29 mouse cellular contexts compared by ENCODE assay signal in the genomic region with DNA sequence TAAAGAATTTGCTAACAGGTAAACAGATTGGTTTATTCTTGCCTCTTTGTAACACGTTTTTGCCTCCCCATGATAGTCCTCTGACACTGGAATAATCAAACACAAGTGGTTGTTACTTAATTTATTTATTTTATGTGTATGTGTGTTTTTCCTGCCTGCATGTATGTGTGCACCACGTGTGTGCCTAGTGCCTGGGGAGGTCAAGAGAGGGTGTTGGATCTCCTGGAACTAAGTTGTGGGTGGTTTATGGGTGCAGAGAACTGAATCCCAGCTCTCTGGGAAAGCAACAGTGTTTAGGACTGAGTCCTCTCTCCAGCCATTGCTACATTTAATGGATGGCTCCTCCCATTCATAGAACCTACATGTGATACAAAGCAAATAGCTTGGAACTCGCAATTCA.
"Had no signal": no experiment of that assay in that cellular context is flagged by ENCODE, and none has a peak within 500 bp of the region (broad histone marks: within the 10 kb centered on the region; RNA-seq: fewer than 3 reads in every experiment).

No protein-coding gene starts in this region.

- H3K4me2 ChIP-seq: limb, embryonic 12.5 days; limb, embryonic 13.5 days; limb, embryonic 15.5 days; liver, embryonic 11.5 days; liver, embryonic 12.5 days; liver, embryonic 13.5 days; liver, embryonic 15.5 days; lung, embryonic 14.5 days; lung, embryonic 15.5 days; midbrain, embryonic 12.5 days; midbrain, embryonic 13.5 days; midbrain, embryonic 15.5 days; neural tube, embryonic 12.5 days had no signal

- H3K4me1 ChIP-seq: limb, embryonic 12.5 days; liver, embryonic 12.5 days; liver, embryonic 13.5 days; liver, embryonic 15.5 days; lung, embryonic 15.5 days; megakaryocyte, embryonic 14.5 days; midbrain, embryonic 10.5 days; midbrain, embryonic 13.5 days; midbrain, embryonic 15.5 days; neural tube, embryonic 12.5 days had no signal

- H3K4me3 ChIP-seq: limb, embryonic 10.5 days; limb, embryonic 12.5 days; limb, embryonic 13.5 days; limb, embryonic 15.5 days; liver, embryonic 12.5 days; liver, embryonic 13.5 days; liver, embryonic 15.5 days; lung, embryonic 15.5 days; megakaryocyte, embryonic 14.5 days; midbrain, embryonic 10.5 days; midbrain, embryonic 12.5 days; midbrain, embryonic 13.5 days; midbrain, embryonic 15.5 days; myocyte; neural tube, embryonic 12.5 days had no signal

- H3K27me3 ChIP-seq: limb, embryonic 12.5 days; limb, embryonic 13.5 days; limb, embryonic 15.5 days; liver, embryonic 12.5 days; liver, embryonic 13.5 days; liver, embryonic 15.5 days; lung, embryonic 15.5 days; megakaryocyte, embryonic 14.5 days; midbrain, embryonic 12.5 days; midbrain, embryonic 13.5 days; midbrain, embryonic 15.5 days; neural tube, embryonic 12.5 days had no signal

- H3K9ac ChIP-seq: limb, embryonic 12.5 days; limb, embryonic 13.5 days; limb, embryonic 15.5 days; liver, embryonic 12.5 days; liver, embryonic 13.5 days; liver, embryonic 14.5 days; liver, embryonic 15.5 days; liver, postnatal 0 days; lung, embryonic 14.5 days; lung, embryonic 15.5 days; midbrain, embryonic 12.5 days; midbrain, embryonic 13.5 days; midbrain, embryonic 15.5 days; neural tube, embryonic 12.5 days had no signal

- ATAC-seq: liver, embryonic 12.5 days; liver, postnatal 0 days; lung, postnatal 0 days; midbrain, embryonic 13.5 days; midbrain, embryonic 15.5 days; midbrain, embryonic 16.5 days had no signal

- H3K36me3 ChIP-seq: limb, embryonic 10.5 days; limb, embryonic 12.5 days; limb, embryonic 13.5 days; limb, embryonic 15.5 days; liver, embryonic 12.5 days; liver, embryonic 13.5 days; liver, embryonic 15.5 days; lung, embryonic 15.5 days; midbrain, embryonic 10.5 days; midbrain, embryonic 12.5 days; midbrain, embryonic 13.5 days; midbrain, embryonic 15.5 days; neural tube, embryonic 12.5 days had no signal

- H3K9me3 ChIP-seq: limb, embryonic 10.5 days; limb, embryonic 12.5 days; limb, embryonic 13.5 days; limb, embryonic 15.5 days; liver, embryonic 12.5 days; liver, embryonic 13.5 days; liver, embryonic 15.5 days; lung, embryonic 15.5 days; midbrain, embryonic 10.5 days; midbrain, embryonic 12.5 days; midbrain, embryonic 13.5 days; midbrain, embryonic 15.5 days; neural tube, embryonic 12.5 days had no signal

- H3K27ac ChIP-seq: limb, embryonic 10.5 days; limb, embryonic 12.5 days; limb, embryonic 13.5 days; limb, embryonic 15.5 days; liver, embryonic 12.5 days; liver, embryonic 13.5 days; liver, embryonic 14.5 days; liver, embryonic 15.5 days; lung, embryonic 15.5 days; macrophage; midbrain, embryonic 10.5 days; midbrain, embryonic 12.5 days; midbrain, embryonic 13.5 days; midbrain, embryonic 15.5 days; neural tube, embryonic 12.5 days had no signal

- DNase-seq: liver; liver, embryonic 13.5 days; liver, postnatal 0 days; lung, adult 18-20 months; lung, adult 2 months; lung, embryonic 14.5 days; lung, postnatal 10 days; lung, postnatal 14 days; lung, postnatal 36 days; lung, postnatal 4 days had no signal
